17 mouse cellular contexts compared by ENCODE assay signal in the genomic region with DNA sequence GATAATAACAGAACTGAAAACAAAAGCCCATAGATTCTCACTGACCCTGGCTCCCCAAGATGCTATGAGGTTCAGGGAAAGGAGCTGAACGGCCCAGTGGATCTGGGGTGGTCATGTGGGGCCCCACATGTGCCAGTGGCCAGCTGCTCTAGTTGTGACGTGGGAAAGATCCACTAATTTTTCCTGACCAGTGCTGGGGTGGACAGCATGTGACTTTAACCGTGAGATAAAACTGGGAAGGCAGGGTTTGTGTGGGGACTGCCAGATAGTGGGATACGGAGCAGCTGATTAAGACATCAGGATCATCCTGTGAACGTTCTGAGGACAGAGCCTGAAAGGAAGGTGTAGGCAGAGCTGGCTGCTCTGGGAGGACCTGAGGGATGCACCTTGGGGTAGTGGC. TPM values are rescaled to one million over a fixed set of nuclear protein-coding genes. Genes with fewer than 3 reads are reported as not detected.
DNase-seq lines count a peak whose midpoint lies in the region; ATAC-seq and TF ChIP-seq lines count a peak whose summit lies in the region.
"Had no signal": no experiment of that assay in that cellular context is flagged by ENCODE, and none has a peak within 500 bp of the region (broad histone marks: within the 10 kb centered on the region; RNA-seq: fewer than 3 reads in every experiment).

No protein-coding gene starts in this region.

- 34% methylated on average over 5 of the region's 5 CpGs for WGBS in heart, adult 2 months
- 45% methylated on average over 5 of the region's 5 CpGs for WGBS in heart, embryonic 12.5 days
- WGBS in kidney, embryonic 15.5 days, result 71% methylated on average over 5 of the region's 5 CpGs
- WGBS in lung, postnatal 0 days, result 80% methylated on average over 5 of the region's 5 CpGs

- no peak for TF ChIP-seq POLR2A in heart, adult 2 months (IDR thresholded peaks at IDR 0.05; ENCODE audit: insufficient read depth, low read depth, low read length)

- H3K9me3 ChIP-seq in heart, embryonic 12.5 days (replicated peaks), result no peaks in the 10 kb centered on the region
- H3K9me3 ChIP-seq in kidney, embryonic 15.5 days (replicated peaks), result no peaks in the 10 kb centered on the region
- no peaks in the 10 kb centered on the region for H3K9me3 ChIP-seq in lung, postnatal 0 days (ENCODE audit: low read length)
- H3K9me3 ChIP-seq: embryonic facial prominence, embryonic 10.5 days; forebrain, embryonic 13.5 days; hindbrain, embryonic 15.5 days had no signal

- H3K4me1 ChIP-seq in heart, adult 2 months (ENCODE audit: control insufficient read depth, insufficient read depth, low read length), result peaks cover 32% of the 10 kb centered on the region
- peaks cover 58% of the 10 kb centered on the region for H3K4me1 ChIP-seq in heart, embryonic 12.5 days (replicated peaks)
- peaks cover 72% of the 10 kb centered on the region for H3K4me1 ChIP-seq in kidney, embryonic 15.5 days
- peaks cover 5% of the 10 kb centered on the region; the same call in 1 of the 2 replicates for H3K4me1 ChIP-seq in lung, postnatal 0 days (ENCODE audit: insufficient read depth, low read depth, low read length)

- no peaks in the 10 kb centered on the region for H3K27me3 ChIP-seq in heart, adult 2 months (ENCODE audit: control insufficient read depth, insufficient read depth, low read length)
- no peaks in the 10 kb centered on the region for H3K27me3 ChIP-seq in heart, embryonic 12.5 days (replicated peaks)
- H3K27me3 ChIP-seq in kidney, embryonic 15.5 days, result no peaks in the 10 kb centered on the region
- no peaks in the 10 kb centered on the region for H3K27me3 ChIP-seq in lung, postnatal 0 days (replicated peaks; ENCODE audit: insufficient read depth, low read length)
- H3K27me3 ChIP-seq: CH12.LX; forebrain, embryonic 13.5 days; hindbrain, embryonic 15.5 days; Patski had no signal

- H3K4me2 ChIP-seq in heart, embryonic 12.5 days, result no peak overlapping the region
- no peak overlapping the region for H3K4me2 ChIP-seq in kidney, embryonic 15.5 days
- H3K4me2 ChIP-seq in lung, postnatal 0 days (replicated peaks; ENCODE audit: low read depth, low read length), result no peak overlapping the region
- H3K4me2 ChIP-seq: forebrain, embryonic 13.5 days; heart, embryonic 11.5 days; hindbrain, embryonic 15.5 days had no signal

- no peaks in the 10 kb centered on the region for H3K36me3 ChIP-seq in heart, adult 2 months (ENCODE audit: control insufficient read depth, insufficient read depth, low read length)
- no peaks in the 10 kb centered on the region for H3K36me3 ChIP-seq in heart, embryonic 12.5 days
- no peaks in the 10 kb centered on the region for H3K36me3 ChIP-seq in kidney, embryonic 15.5 days
- H3K36me3 ChIP-seq in lung, postnatal 0 days (ENCODE audit: insufficient read depth, low read length), result no peaks in the 10 kb centered on the region
- H3K36me3 ChIP-seq: embryonic facial prominence, embryonic 10.5 days; hindbrain, embryonic 15.5 days had no signal

- no peak overlapping the region for H3K4me3 ChIP-seq in heart, adult 2 months
- H3K4me3 ChIP-seq in heart, embryonic 12.5 days, result no peak overlapping the region
- no peak overlapping the region for H3K4me3 ChIP-seq in kidney, embryonic 15.5 days (replicated peaks)
- no peak overlapping the region for H3K4me3 ChIP-seq in lung, postnatal 0 days (ENCODE audit: low read depth, low read length)
- H3K4me3 ChIP-seq: embryonic facial prominence, embryonic 10.5 days; forebrain, embryonic 13.5 days; hindbrain, embryonic 15.5 days had no signal

- peak overlapping the region; percentile 88 for H3K27ac ChIP-seq in heart, adult 2 months
- no peak overlapping the region for H3K27ac ChIP-seq in heart, embryonic 12.5 days (ENCODE audit: poor library complexity, severe bottlenecking)
- peak overlapping the region; percentile 33; the same call in 1 of the 2 replicates for H3K27ac ChIP-seq in kidney, embryonic 15.5 days
- H3K27ac ChIP-seq in lung, postnatal 0 days (ENCODE audit: low read length), result 0 out of 2 replicates have a peak overlapping the region, but pooled peaks have one; percentile 3
- H3K27ac ChIP-seq: embryonic facial prominence, embryonic 10.5 days; forebrain, embryonic 13.5 days had no signal

- ATAC-seq in heart, embryonic 12.5 days (ENCODE audit: insufficient number of reproducible peaks, low FRiP score), result no peak
- ATAC-seq in kidney, embryonic 15.5 days (replicated peaks; ENCODE audit: low FRiP score), result no peak
- no peak for ATAC-seq in lung, postnatal 0 days
- ATAC-seq: activated CD4-positive, CD25-positive, alpha-beta regulatory T cell, adult 4 months; forebrain, embryonic 13.5 days; forebrain, postnatal 0 days; Patski had no signal

- H3K79me2 ChIP-seq in heart, adult 2 months (replicated peaks; ENCODE audit: control insufficient read depth, insufficient read depth, low read length), result no peaks in the 10 kb centered on the region

- intact Hi-C loops in heart, adult 2 months (cut with DNase I), result loop anchor here (1.0 kb wide), 1 partner anchor 16 kb away; no protein-coding TSS in a partner anchor

- TF ChIP-seq CTCF in heart, adult 2 months (IDR thresholded peaks at IDR 0.05), result no peak
- no peak for TF ChIP-seq CTCF in lung, postnatal 0 days (IDR thresholded peaks at IDR 0.05)

- no peak for TF ChIP-seq EP300 in heart, adult 2 months (IDR thresholded peaks at IDR 0.05; ENCODE audit: insufficient read depth, low read depth, low read length)
- TF ChIP-seq EP300 in lung, postnatal 0 days (IDR thresholded peaks at IDR 0.05), result no peak

- DNase-seq in heart, adult 2 months, result no peak
- DNase-seq in kidney, adult 8-10 months, result no peak
- no peak for DNase-seq in lung, postnatal 0 days (ENCODE audit: low spot score)
- no peak for DNase-seq in lung, postnatal 25 days (ENCODE audit: low spot score)
- peak; percentile 63 for DNase-seq in testis, postnatal 14 days (ENCODE audit: low spot score)
- DNase-seq: cerebellum, adult 18-20 months; cerebellum, postnatal 10 days; forebrain, postnatal 0 days had no signal

- H3K9ac ChIP-seq in heart, adult 2 months (ENCODE audit: low read depth, low read length), result no peak overlapping the region
- H3K9ac ChIP-seq in heart, embryonic 12.5 days, result no peak overlapping the region
- no peak overlapping the region for H3K9ac ChIP-seq in kidney, embryonic 15.5 days
- H3K9ac ChIP-seq in lung, postnatal 0 days (replicated peaks; ENCODE audit: low read depth), result no peak overlapping the region
- H3K9ac ChIP-seq: forebrain, embryonic 13.5 days; forebrain, postnatal 0 days; hindbrain, embryonic 15.5 days had no signal

RNA-seq across cellular contexts. Expression of a gene that starts 48.1 kb away (rescaled TPM):
- 10 to 100 TPM; 28.2 to 31.9 TPM for total RNA-seq in heart, adult 2 months (2021)
- polyA plus RNA-seq in heart, adult 2 months (2012; rRNA removed), result 15.9 and 17.4 TPM in 2 replicates
- polyA plus RNA-seq in heart, embryonic 12.5 days (2016; fragmentation: Nextera tagmentation; extraction: Ambion mirVana), result 102 and 103 TPM in 2 replicates
- 120 and 126 TPM in 2 replicates for polyA plus RNA-seq in kidney, embryonic 15.5 days (2015; fragmentation: Nextera tagmentation; extraction: Ambion mirVana)
- polyA plus RNA-seq in lung, postnatal 0 days (2015; fragmentation: Nextera tagmentation; extraction: Ambion mirVana), result 52.5 and 56.1 TPM in 2 replicates
